Mouse (Mus musculus): ENCODE results near the gene Smc4. TPM values are rescaled to one million over a fixed set of nuclear protein-coding genes. Genes with fewer than 3 reads are reported as not detected.

Gene Smc4
- polyA plus RNA-seq, 1 experiment from 2014 or later: 56.6 TPM

GRCm38 (mm10) chr3:69064005-69064404 is 59.5 kb downstream of the Smc4 start:
- H3K36me3 ChIP-seq (ENCODE audit: control insufficient read depth, insufficient read depth): no peaks in the 10 kb centered on the region
- no peak overlapping the region for H3K4me3 ChIP-seq (ENCODE audit: low read depth, low read length)
- no peaks in the 10 kb centered on the region for H3K27me3 ChIP-seq (replicated peaks; ENCODE audit: control insufficient read depth, insufficient read depth, low read length)
- H3K4me2 ChIP-seq (replicated peaks; ENCODE audit: low read depth): no peak overlapping the region
- no peaks in the 10 kb centered on the region for H3K4me1 ChIP-seq (replicated peaks; ENCODE audit: control insufficient read depth, insufficient read depth, low read length)
- no peak overlapping the region for H3K9ac ChIP-seq (ENCODE audit: low read depth, low read length)
- no peaks in the 10 kb centered on the region for H3K9me3 ChIP-seq (ENCODE audit: control insufficient read depth)
- ATAC-seq: no peak
- WGBS: 51% methylated on average over 1 of the region's 1 CpGs
- TF ChIP-seq CTCF (IDR thresholded peaks at IDR 0.05; ENCODE audit: low read depth): peak; percentile 70
- no peak overlapping the region for H3K27ac ChIP-seq (ENCODE audit: low read depth, low read length)

MicroRNAs within 50 kb of the gene (microRNA counts, 519-probe panel; counts per million panel counts)
- 5,590 counts per million, percentile 92 among the panel's probes with 10 or more counts for microRNA mmu-miR-15b

Small RNA genes lying within 50 kb of the gene (microRNA-seq; reads per million reads assigned to microRNA genes)
- gene Mir15b (1,257 reads per million, percentile 77 among the genes with 10 or more reads in this experiment), gene Mir16-2 (651 reads per million, percentile 72 among the genes with 10 or more reads in this experiment)

Other genes with a start within 250 kb of the Smc4 start
- 0.52 and 0.76 TPM in 2 replicates for gene 1110032F04Rik, start 135.2 kb upstream of the Smc4 start, polyA plus RNA-seq (2015; fragmentation: Nextera tagmentation; extraction: Ambion mirVana)
- 1.8 and 1.9 TPM in 2 replicates for gene Ift80, start 168 bp upstream of the Smc4 start, polyA plus RNA-seq (2015; fragmentation: Nextera tagmentation; extraction: Ambion mirVana)
- gene Trim59, start 40.0 kb downstream of the Smc4 start, polyA plus RNA-seq (2015; fragmentation: Nextera tagmentation; extraction: Ambion mirVana): 16.4 and 18.0 TPM in 2 replicates
- 18.1 and 19.3 TPM in 2 replicates for gene Kpna4, start 122.4 kb downstream of the Smc4 start, polyA plus RNA-seq (2015; fragmentation: Nextera tagmentation; extraction: Ambion mirVana)
- gene Arl14, start 217.7 kb downstream of the Smc4 start, polyA plus RNA-seq (2015; fragmentation: Nextera tagmentation; extraction: Ambion mirVana): 1.1 TPM in 2 replicates

All from intestine, postnatal 0 days (tissue).